Mouse (Mus musculus) liver, postnatal 0 days (tissue): Measurements from ENCODE around the gene Tmem63b.

Source experiments
- CTCF ChIP-seq: sonication (generic); IDR thresholded peaks from 2 replicates; pipeline ENCODE4 v1.5.1; 2016; ENCODE audit warnings: antibody characterized with exemption, low read depth
- EP300 ChIP-seq: IDR thresholded peaks from 2 replicates; pipeline ENCODE4 v1.6.1; 2016; ENCODE audit warnings: antibody characterized with exemption, low read depth, mild to moderate bottlenecking

DNA sequence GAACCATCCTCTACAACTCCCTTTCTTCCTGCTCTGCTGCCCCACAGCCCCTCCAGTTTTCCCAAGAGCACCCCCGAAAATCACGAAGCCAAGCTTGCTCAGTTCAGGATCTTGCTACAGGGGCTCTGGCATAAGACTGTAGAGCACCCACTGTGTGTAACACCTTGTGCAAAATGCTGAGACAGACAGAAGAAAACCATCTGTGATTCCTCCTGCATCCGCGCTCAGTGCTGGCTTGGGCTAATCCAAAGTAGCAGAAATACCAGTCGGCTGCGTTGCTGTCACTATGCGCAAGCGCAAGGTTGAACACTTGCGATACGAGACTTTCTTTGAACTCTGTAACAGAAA, 37.8 kb upstream of the Tmem63b start:
- TF ChIP-seq CTCF (no peak), EP300 (no peak)
